Mouse (Mus musculus) midbrain, embryonic 12.5 days (tissue): ENCODE data around the gene C1qtnf1. TPM values are rescaled to one million over a fixed set of nuclear protein-coding genes. Genes with fewer than 3 reads are reported as not detected.

Source experiments
- ATAC-seq: fragments of 200-750 bp; cut with Nextera tagmentation; 2 replicates; pipeline ENCODE4 v1.8.0; 2017; ENCODE audit warnings: low read depth, moderate TSS enrichment, moderate library complexity; ENCODE audit not compliant: low FRiP score
- H3K27ac ChIP-seq: fragments of 300-500 bp; sonication (generic); replicated peaks from 2 replicates; pipeline ENCODE4 v1.5.1; 2016; ENCODE audit warnings: mild to moderate bottlenecking
- H3K27me3 ChIP-seq: fragments of 300-500 bp; sonication (generic); 2 replicates; pipeline ENCODE4 v1.6.1; 2016; ENCODE audit warnings: mild to moderate bottlenecking
- H3K36me3 ChIP-seq: fragments of 300-500 bp; sonication (generic); 2 replicates; pipeline ENCODE4 v1.6.1; 2016
- H3K4me1 ChIP-seq: fragments of 300-500 bp; sonication (generic); 2 replicates; pipeline ENCODE4 v1.6.1; 2016
- H3K4me2 ChIP-seq: fragments of 300-500 bp; sonication (generic); replicated peaks from 2 replicates; pipeline ENCODE4 v1.6.1; 2016; ENCODE audit warnings: mild to moderate bottlenecking, moderate library complexity
- H3K4me3 ChIP-seq: fragments of 300-500 bp; sonication (generic); 2 replicates; pipeline ENCODE4 v1.5.1; 2016; ENCODE audit warnings: mild to moderate bottlenecking
- H3K9ac ChIP-seq: fragments of 300-500 bp; sonication (generic); replicated peaks from 2 replicates; pipeline ENCODE4 v1.6.1; 2016; ENCODE audit warnings: mild to moderate bottlenecking, moderate library complexity
- H3K9me3 ChIP-seq: fragments of 300-500 bp; sonication (generic); 2 replicates; pipeline ENCODE4 v1.6.1; 2016; ENCODE audit warnings: mild to moderate bottlenecking
- WGBS: fragments of 180-500 bp; shearing (Covaris S2); methylation state at CpG from one replicate; pipeline ENCODE4 v1.1.7; 2016; 5-methylcytosine and 5-hydroxymethylcytosine counted together
- polyA plus RNA-seq: library from polyadenylated mRNA; unstranded; fragments of >200 nt; fragmentation: Nextera tagmentation; extraction: Ambion mirVana; gene quantifications from 2 replicates; pipeline ENCODE4 v1.2.1, GENCODE M21; 2016

The C1qtnf1 gene
- polyA plus RNA-seq, 1 experiment from 2014 or later: 3.3 TPM

GRCm38 (mm10) chr11:118485338-118485737 lies 57.3 kb downstream of the C1qtnf1 start:
- Histone ChIP-seq H3K4me1 (peaks cover 4% of the 10 kb centered on the region), H3K9ac (no peak overlapping the region), H3K4me3 (no peak overlapping the region), H3K9me3 (no peaks in the 10 kb centered on the region), H3K27me3 (peaks cover 4% of the 10 kb centered on the region), H3K4me2 (no peak overlapping the region), H3K36me3 (peaks cover 15% of the 10 kb centered on the region), H3K27ac (no peak overlapping the region)
- 82% methylated on average over 11 of the region's 11 CpGs for WGBS
- ATAC-seq: no peak

GRCm38 (mm10) chr11:118485780-118486179 lies 57.8 kb downstream of the C1qtnf1 start:
- H3K9me3 ChIP-seq: no peaks in the 10 kb centered on the region
- no peak overlapping the region for H3K9ac ChIP-seq
- H3K4me2 ChIP-seq: no peak overlapping the region
- no peak overlapping the region for H3K4me3 ChIP-seq
- 89% methylated on average over 3 of the region's 3 CpGs for WGBS
- peaks cover 8% of the 10 kb centered on the region for H3K27me3 ChIP-seq
- H3K4me1 ChIP-seq: peaks cover 8% of the 10 kb centered on the region
- no peak overlapping the region for H3K27ac ChIP-seq
- peaks cover 15% of the 10 kb centered on the region for H3K36me3 ChIP-seq
- no peak for ATAC-seq

- Histone ChIP-seq H3K4me3 (no peak overlapping the region), H3K27ac (no peak overlapping the region), H3K4me1 (peaks cover 10% of the 10 kb centered on the region), H3K27me3 (peaks cover 10% of the 10 kb centered on the region), H3K4me2 (no peak overlapping the region), H3K9ac (no peak overlapping the region), H3K36me3 (peaks cover 13% of the 10 kb centered on the region), H3K9me3 (no peaks in the 10 kb centered on the region)
- no peak for ATAC-seq
- 87% methylated on average over 6 of the region's 6 CpGs for WGBS
These were observed 58.3 kb downstream of the C1qtnf1 start for GRCm38 (mm10) chr11:118486281-118486680.

- Histone ChIP-seq H3K4me1 (peaks cover 10% of the 10 kb centered on the region), H3K27ac (no peak overlapping the region), H3K9me3 (no peaks in the 10 kb centered on the region), H3K4me2 (no peak overlapping the region), H3K36me3 (peaks cover 12% of the 10 kb centered on the region), H3K4me3 (no peak overlapping the region), H3K9ac (no peak overlapping the region), H3K27me3 (peaks cover 15% of the 10 kb centered on the region)
- 89% methylated on average over 29 of the region's 29 CpGs for WGBS
- no peak for ATAC-seq
These were observed 59.1 kb downstream of the C1qtnf1 start for GRCm38 (mm10) chr11:118486881-118487772.

GRCm38 (mm10) chr11:118488191-118488906 lies 60.3 kb downstream of the C1qtnf1 start:
- WGBS: 69% methylated on average over 8 of the region's 8 CpGs
- Histone ChIP-seq H3K27me3 (peaks cover 15% of the 10 kb centered on the region), H3K4me3 (no peak overlapping the region), H3K36me3 (peaks cover 12% of the 10 kb centered on the region), H3K4me1 (peaks cover 15% of the 10 kb centered on the region), H3K9ac (no peak overlapping the region), H3K27ac (no peak overlapping the region), H3K4me2 (no peak overlapping the region), H3K9me3 (no peaks in the 10 kb centered on the region)
- no peak for ATAC-seq

GRCm38 (mm10) chr11:118488907-118489270 lies 60.9 kb downstream of the C1qtnf1 start:
- Histone ChIP-seq H3K4me2 (no peak overlapping the region), H3K36me3 (peaks cover 12% of the 10 kb centered on the region), H3K9me3 (no peaks in the 10 kb centered on the region), H3K4me1 (peaks cover 15% of the 10 kb centered on the region), H3K27me3 (peaks cover 15% of the 10 kb centered on the region), H3K4me3 (no peak overlapping the region), H3K27ac (no peak overlapping the region), H3K9ac (no peak overlapping the region)
- ATAC-seq: no peak
- 76% methylated on average over 12 of the region's 12 CpGs for WGBS

- Histone ChIP-seq H3K9me3 (no peaks in the 10 kb centered on the region), H3K27ac (no peak overlapping the region), H3K27me3 (peaks cover 15% of the 10 kb centered on the region), H3K4me2 (peak overlapping the region; percentile 37), H3K36me3 (0 out of 2 replicates have a peak, but pooled peaks cover 3% of the 10 kb centered on the region), H3K4me1 (peaks cover 17% of the 10 kb centered on the region), H3K4me3 (no peak overlapping the region), H3K9ac (no peak overlapping the region)
- 21% methylated on average over 22 of the region's 22 CpGs for WGBS
- no peak for ATAC-seq
These were observed 62.7 kb downstream of the C1qtnf1 start for GRCm38 (mm10) chr11:118490566-118491218.

- Histone ChIP-seq H3K27ac (no peak overlapping the region), H3K27me3 (peaks cover 15% of the 10 kb centered on the region), H3K9ac (no peak overlapping the region), H3K4me1 (peaks cover 18% of the 10 kb centered on the region), H3K4me3 (no peak overlapping the region), H3K4me2 (no peak overlapping the region), H3K9me3 (no peaks in the 10 kb centered on the region), H3K36me3 (0 out of 2 replicates have a peak, but pooled peaks cover 2% of the 10 kb centered on the region)
- 89% methylated on average over 7 of the region's 7 CpGs for WGBS
- ATAC-seq: no peak
These were observed 63.2 kb downstream of the C1qtnf1 start for GRCm38 (mm10) chr11:118491230-118491629.

- peaks cover 15% of the 10 kb centered on the region for H3K27me3 ChIP-seq
- peak overlapping the region; percentile 58; the same call in 1 of the 2 replicates for H3K27ac ChIP-seq
- no peaks in the 10 kb centered on the region for H3K36me3 ChIP-seq
- H3K4me2 ChIP-seq: no peak overlapping the region
- H3K4me1 ChIP-seq: peaks cover 25% of the 10 kb centered on the region
- no peaks in the 10 kb centered on the region for H3K9me3 ChIP-seq
- no peak overlapping the region for H3K9ac ChIP-seq
- H3K4me3 ChIP-seq: no peak overlapping the region
- no peak for ATAC-seq
- WGBS: 64% methylated on average over 2 of the region's 2 CpGs
These were observed 65.5 kb downstream of the C1qtnf1 start for GRCm38 (mm10) chr11:118493458-118493857.

GRCm38 (mm10) chr11:118494001-118494737 lies 66.2 kb downstream of the C1qtnf1 start:
- Histone ChIP-seq H3K9ac (no peak overlapping the region), H3K4me3 (no peak overlapping the region), H3K4me1 (peaks cover 25% of the 10 kb centered on the region), H3K36me3 (no peaks in the 10 kb centered on the region), H3K4me2 (no peak overlapping the region), H3K9me3 (no peaks in the 10 kb centered on the region), H3K27me3 (peaks cover 15% of the 10 kb centered on the region), H3K27ac (no peak overlapping the region)
- 84% methylated on average over 12 of the region's 12 CpGs for WGBS
- ATAC-seq: no peak

GRCm38 (mm10) chr11:118495065-118495464 lies 67.1 kb downstream of the C1qtnf1 start:
- peaks cover 14% of the 10 kb centered on the region for H3K27me3 ChIP-seq
- no peak overlapping the region for H3K9ac ChIP-seq
- no peak overlapping the region for H3K27ac ChIP-seq
- 55% methylated on average over 5 of the region's 5 CpGs for WGBS
- H3K9me3 ChIP-seq: no peaks in the 10 kb centered on the region
- H3K36me3 ChIP-seq: no peaks in the 10 kb centered on the region
- H3K4me3 ChIP-seq: no peak overlapping the region
- no peak for ATAC-seq
- peaks cover 24% of the 10 kb centered on the region for H3K4me1 ChIP-seq
- H3K4me2 ChIP-seq: no peak overlapping the region
